Comparison of ENCODE assay signal across 15 mouse cellular contexts in the genomic region with DNA sequence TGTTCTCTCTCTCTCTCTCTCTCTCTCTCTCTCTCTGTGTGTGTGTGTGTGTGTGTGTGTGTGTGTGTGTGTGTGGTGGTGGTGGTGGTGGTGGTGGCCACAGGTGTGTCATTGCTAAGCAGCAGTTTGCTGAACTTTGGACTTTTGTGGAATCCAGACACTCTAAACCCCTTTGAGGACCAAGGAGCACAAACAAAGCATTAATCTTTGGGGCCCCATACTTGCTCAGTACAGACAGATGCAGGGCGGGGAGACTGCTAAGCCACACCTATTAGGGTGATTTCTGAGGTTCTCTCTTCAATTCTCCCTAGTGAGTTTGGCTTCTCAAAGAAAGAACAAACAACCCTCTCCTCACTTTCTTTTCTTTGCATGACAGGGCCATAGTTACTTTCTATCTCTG.
DNase-seq lines count a peak whose midpoint lies in the region; ATAC-seq and TF ChIP-seq lines count a peak whose summit lies in the region.
"Had no signal": no experiment of that assay in that cellular context is flagged by ENCODE, and none has a peak within 500 bp of the region (broad histone marks: within the 10 kb centered on the region; RNA-seq: fewer than 3 reads in every experiment).

No protein-coding gene starts in this region.

- no peaks in the 10 kb centered on the region for H3K4me1 ChIP-seq in midbrain, embryonic 11.5 days (ENCODE audit: control insufficient read depth, insufficient read depth, low read length)
- H3K4me1 ChIP-seq in midbrain, embryonic 13.5 days (replicated peaks): peaks cover 18% of the 10 kb centered on the region
- H3K4me1 ChIP-seq in embryonic facial prominence, embryonic 11.5 days (ENCODE audit: control insufficient read depth, insufficient read depth, low read length): peaks cover 3% of the 10 kb centered on the region; the same call in 1 of the 2 replicates
- H3K4me1 ChIP-seq in intestine, postnatal 0 days (replicated peaks; ENCODE audit: control insufficient read depth, insufficient read depth, low read length): peaks cover 12% of the 10 kb centered on the region
- no peaks in the 10 kb centered on the region; the same call in none of the 2 replicates for H3K4me1 ChIP-seq in stomach, postnatal 0 days (replicated peaks; ENCODE audit: control insufficient read depth, insufficient read depth)

- no peaks in the 10 kb centered on the region for H3K36me3 ChIP-seq in midbrain, embryonic 11.5 days (ENCODE audit: control insufficient read depth, insufficient read depth, low read length)
- no peaks in the 10 kb centered on the region for H3K36me3 ChIP-seq in midbrain, embryonic 13.5 days
- H3K36me3 ChIP-seq in embryonic facial prominence, embryonic 11.5 days (replicated peaks; ENCODE audit: control insufficient read depth, insufficient read depth, low read depth, low read length): no peaks in the 10 kb centered on the region
- no peaks in the 10 kb centered on the region for H3K36me3 ChIP-seq in intestine, postnatal 0 days (ENCODE audit: control insufficient read depth, insufficient read depth)
- no peaks in the 10 kb centered on the region for H3K36me3 ChIP-seq in stomach, postnatal 0 days (ENCODE audit: control insufficient read depth, insufficient read depth, low read length)
- H3K36me3 ChIP-seq: liver, embryonic 13.5 days; midbrain, embryonic 10.5 days had no signal

- DNase-seq in midbrain, embryonic 11.5 days (ENCODE audit: low spot score, missing footprints): peak; percentile 77
- DNase-seq in embryonic facial prominence, embryonic 11.5 days (ENCODE audit: low spot score): peak; percentile 26
- peak; percentile 63 for DNase-seq in stomach, postnatal 0 days (ENCODE audit: low spot score)
- DNase-seq in Muller cell, postnatal 12 days (ENCODE audit: inconsistent ontology term): no peak
- DNase-seq in cerebellum, postnatal 36 days: no peak
- DNase-seq in heart, postnatal 14 days: no peak
- DNase-seq: adrenal gland, postnatal 36 days; cerebellum, adult 9-10 months; liver, embryonic 13.5 days; right cerebral cortex, postnatal 14 days had no signal

- H3K27ac ChIP-seq in midbrain, embryonic 11.5 days (ENCODE audit: low read depth, low read length): no peak overlapping the region
- H3K27ac ChIP-seq in midbrain, embryonic 13.5 days: no peak overlapping the region
- no peak overlapping the region for H3K27ac ChIP-seq in embryonic facial prominence, embryonic 11.5 days (replicated peaks; ENCODE audit: low read depth, low read length)
- peak overlapping the region; percentile 85 for H3K27ac ChIP-seq in intestine, postnatal 0 days (ENCODE audit: low read depth, low read length)
- peak overlapping the region; percentile 65 for H3K27ac ChIP-seq in stomach, postnatal 0 days (replicated peaks)
- H3K27ac ChIP-seq: liver, embryonic 13.5 days had no signal

- WGBS in midbrain, embryonic 11.5 days: 48% methylated on average over 1 of the region's 1 CpGs
- WGBS in midbrain, embryonic 13.5 days: 55% methylated on average over 1 of the region's 1 CpGs
- WGBS in embryonic facial prominence, embryonic 11.5 days: 31% methylated on average over 1 of the region's 1 CpGs
- WGBS in intestine, postnatal 0 days: 26% methylated on average over 1 of the region's 1 CpGs
- WGBS in stomach, postnatal 0 days: 10% methylated on average over 1 of the region's 1 CpGs

- ATAC-seq in midbrain, embryonic 11.5 days (ENCODE audit: low FRiP score): no peak
- ATAC-seq in midbrain, embryonic 13.5 days: no peak
- no peak; the same call in 1 of the 2 replicates for ATAC-seq in embryonic facial prominence, embryonic 11.5 days (replicated peaks; ENCODE audit: insufficient number of reproducible peaks, low FRiP score, low TSS enrichment, low read depth)
- ATAC-seq in intestine, postnatal 0 days: peak; percentile 95
- peak; percentile 90 for ATAC-seq in stomach, postnatal 0 days (ENCODE audit: low FRiP score, low TSS enrichment)
- ATAC-seq: forebrain, embryonic 14.5 days; hindbrain, embryonic 16.5 days had no signal

- H3K9me3 ChIP-seq in midbrain, embryonic 11.5 days (ENCODE audit: control insufficient read depth, low read length): no peaks in the 10 kb centered on the region
- H3K9me3 ChIP-seq in midbrain, embryonic 13.5 days: no peaks in the 10 kb centered on the region
- H3K9me3 ChIP-seq in embryonic facial prominence, embryonic 11.5 days (replicated peaks; ENCODE audit: control insufficient read depth, low read length): no peaks in the 10 kb centered on the region
- H3K9me3 ChIP-seq in intestine, postnatal 0 days (ENCODE audit: control insufficient read depth): no peaks in the 10 kb centered on the region
- no peaks in the 10 kb centered on the region for H3K9me3 ChIP-seq in stomach, postnatal 0 days (ENCODE audit: control insufficient read depth, low read length)
- H3K9me3 ChIP-seq: liver, embryonic 13.5 days; midbrain, embryonic 10.5 days had no signal

- H3K27me3 ChIP-seq in midbrain, embryonic 11.5 days (ENCODE audit: control insufficient read depth, insufficient read depth, low read length): no peaks in the 10 kb centered on the region
- no peaks in the 10 kb centered on the region for H3K27me3 ChIP-seq in midbrain, embryonic 13.5 days
- H3K27me3 ChIP-seq in embryonic facial prominence, embryonic 11.5 days (ENCODE audit: control insufficient read depth, insufficient read depth, low read length): no peaks in the 10 kb centered on the region
- no peaks in the 10 kb centered on the region for H3K27me3 ChIP-seq in intestine, postnatal 0 days (replicated peaks; ENCODE audit: control insufficient read depth, insufficient read depth, low read length)
- no peaks in the 10 kb centered on the region for H3K27me3 ChIP-seq in stomach, postnatal 0 days (ENCODE audit: control insufficient read depth, insufficient read depth, low read length)
- H3K27me3 ChIP-seq: liver, embryonic 13.5 days had no signal

- H3K9ac ChIP-seq in midbrain, embryonic 11.5 days (ENCODE audit: low read length): no peak overlapping the region
- no peak overlapping the region for H3K9ac ChIP-seq in midbrain, embryonic 13.5 days (replicated peaks)
- H3K9ac ChIP-seq in embryonic facial prominence, embryonic 11.5 days (replicated peaks; ENCODE audit: low read length): no peak overlapping the region
- no peak overlapping the region for H3K9ac ChIP-seq in intestine, postnatal 0 days (ENCODE audit: low read depth, low read length)
- no peak overlapping the region for H3K9ac ChIP-seq in stomach, postnatal 0 days (ENCODE audit: low read length)
- H3K9ac ChIP-seq: liver, embryonic 13.5 days had no signal

- no peak for TF ChIP-seq EP300 in stomach, postnatal 0 days (optimal IDR thresholded peaks at IDR 0.05)

- intact Hi-C loops in heart, postnatal 14 days (cut with DNase I): loop anchor here (10.0 kb wide), 2 partner anchors 76 to 284 kb away; no protein-coding TSS in a partner anchor

- TF ChIP-seq CTCF in intestine, postnatal 0 days (IDR thresholded peaks at IDR 0.05; ENCODE audit: low read depth): no peak
- TF ChIP-seq CTCF in stomach, postnatal 0 days (IDR thresholded peaks at IDR 0.05; ENCODE audit: low read depth): no peak

- H3K4me2 ChIP-seq in midbrain, embryonic 11.5 days: no peak overlapping the region
- no peak overlapping the region for H3K4me2 ChIP-seq in midbrain, embryonic 13.5 days (replicated peaks)
- no peak overlapping the region for H3K4me2 ChIP-seq in embryonic facial prominence, embryonic 11.5 days (ENCODE audit: low read depth, low read length)
- H3K4me2 ChIP-seq in intestine, postnatal 0 days (replicated peaks; ENCODE audit: low read depth): 0 out of 2 replicates have a peak overlapping the region, but pooled peaks have one; percentile 3
- H3K4me2 ChIP-seq in stomach, postnatal 0 days (replicated peaks; ENCODE audit: low read depth): no peak overlapping the region
- H3K4me2 ChIP-seq: liver, embryonic 13.5 days had no signal

- H3K4me3 ChIP-seq in midbrain, embryonic 11.5 days (ENCODE audit: low read depth, low read length): no peak overlapping the region
- H3K4me3 ChIP-seq in midbrain, embryonic 13.5 days (replicated peaks): no peak overlapping the region
- no peak overlapping the region for H3K4me3 ChIP-seq in embryonic facial prominence, embryonic 11.5 days (ENCODE audit: low read depth, low read length)
- no peak overlapping the region for H3K4me3 ChIP-seq in intestine, postnatal 0 days (ENCODE audit: low read depth, low read length)
- H3K4me3 ChIP-seq in stomach, postnatal 0 days (ENCODE audit: low read depth, low read length): no peak overlapping the region
- H3K4me3 ChIP-seq: liver, embryonic 13.5 days; midbrain, embryonic 10.5 days had no signal

Comparison
In these comparisons a context has a peak if more than half of its experiments do, and no peak if none do; other contexts are left out.
1. ATAC-seq: peak in intestine, postnatal 0 days (single experiment) and stomach, postnatal 0 days (single experiment); none in midbrain, embryonic 11.5 days (single experiment), midbrain, embryonic 13.5 days (single experiment) and embryonic facial prominence, embryonic 11.5 days (single experiment).
2. DNase-seq: peak in midbrain, embryonic 11.5 days (single experiment), embryonic facial prominence, embryonic 11.5 days (single experiment) and stomach, postnatal 0 days (single experiment); none in Muller cell, postnatal 12 days (single experiment), cerebellum, postnatal 36 days (0 of 2) and heart, postnatal 14 days (0 of 2).
3. H3K27ac ChIP-seq: peak in intestine, postnatal 0 days (single experiment) and stomach, postnatal 0 days (single experiment); none in midbrain, embryonic 11.5 days (single experiment), midbrain, embryonic 13.5 days (single experiment) and embryonic facial prominence, embryonic 11.5 days (single experiment).